Mouse (Mus musculus): ENCODE measurements around the gene Inpp5e.

- TF ChIP-seq CTCF (IDR thresholded peaks at IDR 0.05; ENCODE audit: low read depth, low read length) (no peak), GATA1 (IDR thresholded peaks at IDR 0.05; ENCODE audit: borderline replicate concordance, low read length) (no peak)
These were observed 8.7 kb downstream of the Inpp5e start for GRCm38 (mm10) chr2:26400296-26400695.
